Mouse (Mus musculus) lung, postnatal 36 days (tissue): Measurements from ENCODE around the gene Spag5.

Experiments used
- DNase-seq: peaks from one replicate; pipeline ENCODE4 v3.0.0; 2022; ENCODE audit warnings: mixed read lengths

The Spag5 gene

GRCm38 (mm10) chr11:78324000-78324785 is 22.9 kb downstream of the Spag5 start:
- no peak for DNase-seq

GRCm38 (mm10) chr11:78324965-78325364 is 23.6 kb downstream of the Spag5 start:
- DNase-seq = no peak

- no peak for DNase-seq
These were observed 25.9 kb downstream of the Spag5 start for GRCm38 (mm10) chr11:78327215-78327614.

- DNase-seq = peak; percentile 99
These were observed 26.5 kb downstream of the Spag5 start, which contains the start of gene Pigs for GRCm38 (mm10) chr11:78327634-78328511. TSS of gene Pigs (plus strand) at chr11:78328415.

- DNase-seq = no peak
These were observed 27.3 kb downstream of the Spag5 start for GRCm38 (mm10) chr11:78328512-78329056.

GRCm38 (mm10) chr11:78332676-78333075 is 31.3 kb downstream of the Spag5 start:
- no peak for DNase-seq

- no peak for DNase-seq
These were observed 32.7 kb downstream of the Spag5 start for GRCm38 (mm10) chr11:78333992-78334391.

- no peak for DNase-seq
These were observed 35.7 kb downstream of the Spag5 start for GRCm38 (mm10) chr11:78337040-78337439.

- DNase-seq = no peak
These were observed 40.4 kb downstream of the Spag5 start for GRCm38 (mm10) chr11:78341702-78342101.

GRCm38 (mm10) chr11:78343381-78344327 is 42.3 kb downstream of the Spag5 start, which contains the start of gene Unc119:
TSS of gene Unc119 (plus strand) at chr11:78343482.
- DNase-seq = peak; percentile 80

GRCm38 (mm10) chr11:78344328-78344889 is 43.1 kb downstream of the Spag5 start:
- DNase-seq = no peak

- peak; percentile 73 for DNase-seq
These were observed 43.8 kb downstream of the Spag5 start for GRCm38 (mm10) chr11:78344890-78345715.

GRCm38 (mm10) chr11:78345801-78346200 is 44.5 kb downstream of the Spag5 start:
- DNase-seq = peak; percentile 62

GRCm38 (mm10) chr11:78346326-78347069 is 45.2 kb downstream of the Spag5 start:
- no peak for DNase-seq

- DNase-seq = peak; percentile 88
These were observed 45.9 kb downstream of the Spag5 start for GRCm38 (mm10) chr11:78347070-78347754.

GRCm38 (mm10) chr11:78347908-78348307 is 46.6 kb downstream of the Spag5 start:
- peak; percentile 87 for DNase-seq

- DNase-seq = no peak
These were observed 47.1 kb downstream of the Spag5 start for GRCm38 (mm10) chr11:78348474-78348873.

- peak; percentile 40 for DNase-seq
These were observed 48.4 kb downstream of the Spag5 start for GRCm38 (mm10) chr11:78349441-78350358.
